Mouse (Mus musculus) thymus, postnatal 0 days (tissue): ENCODE measurements around the gene T2. TPM values are rescaled to one million over a fixed set of nuclear protein-coding genes. Genes with fewer than 3 reads are reported as not detected.
"Not testable (repeated sequence)": the region's sequence is repeated elsewhere in the genome, so short reads cannot be mapped to it uniquely, and the experiment has no call there.

Experiments
- DNase-seq: peaks from one replicate; pipeline ENCODE4 v3.0.0-alpha.2; 2015; ENCODE audit warnings: low spot score
- polyA plus RNA-seq: library from polyadenylated mRNA; unstranded; fragments of >200 nt; fragmentation: Nextera tagmentation; extraction: Ambion mirVana; gene quantifications from 2 replicates; pipeline ENCODE4 v1.2.1, GENCODE M21; 2015

Gene T2
- polyA plus RNA-seq, 1 experiment from 2014 or later, result 0.27 TPM

DNA sequence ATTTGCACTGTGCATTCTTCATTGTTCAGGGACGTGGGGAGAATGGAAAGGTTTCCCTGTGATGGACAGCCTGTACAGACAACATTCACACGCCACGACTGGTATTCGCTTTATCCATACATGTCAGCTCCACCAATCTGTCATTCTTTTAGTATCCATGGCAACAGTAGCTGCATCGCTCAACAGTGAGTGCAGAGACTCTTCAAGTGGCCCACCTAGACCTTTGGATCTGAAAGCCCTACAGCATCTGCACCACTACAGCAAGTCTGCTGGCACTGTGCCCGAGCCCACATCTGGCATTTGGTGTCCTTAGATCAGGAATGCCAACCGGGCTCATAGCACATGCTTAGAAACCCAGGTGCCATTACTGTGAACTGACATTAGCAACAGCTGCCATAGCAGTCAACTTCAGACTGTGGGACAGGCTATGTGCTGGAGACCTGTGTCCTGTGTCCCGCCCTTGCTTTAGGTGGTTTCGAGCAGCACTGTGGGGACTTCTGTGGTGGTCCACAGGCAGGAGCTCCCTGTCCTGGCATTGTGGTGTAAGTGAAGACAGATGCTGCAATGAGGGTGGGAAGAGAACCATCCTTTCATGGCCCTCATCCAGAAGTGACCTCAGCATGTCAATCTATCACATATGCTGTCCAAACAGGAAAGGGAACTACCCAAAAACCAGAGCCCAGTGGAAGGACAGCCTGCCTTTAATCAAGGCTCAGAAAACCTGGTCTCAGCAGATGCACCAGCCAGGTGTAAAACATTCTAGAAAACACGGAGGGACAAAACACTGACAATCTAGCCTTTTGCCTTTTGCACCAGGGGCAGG lies 5.7 kb downstream of the T2 start:
- no peak for DNase-seq

DNA sequence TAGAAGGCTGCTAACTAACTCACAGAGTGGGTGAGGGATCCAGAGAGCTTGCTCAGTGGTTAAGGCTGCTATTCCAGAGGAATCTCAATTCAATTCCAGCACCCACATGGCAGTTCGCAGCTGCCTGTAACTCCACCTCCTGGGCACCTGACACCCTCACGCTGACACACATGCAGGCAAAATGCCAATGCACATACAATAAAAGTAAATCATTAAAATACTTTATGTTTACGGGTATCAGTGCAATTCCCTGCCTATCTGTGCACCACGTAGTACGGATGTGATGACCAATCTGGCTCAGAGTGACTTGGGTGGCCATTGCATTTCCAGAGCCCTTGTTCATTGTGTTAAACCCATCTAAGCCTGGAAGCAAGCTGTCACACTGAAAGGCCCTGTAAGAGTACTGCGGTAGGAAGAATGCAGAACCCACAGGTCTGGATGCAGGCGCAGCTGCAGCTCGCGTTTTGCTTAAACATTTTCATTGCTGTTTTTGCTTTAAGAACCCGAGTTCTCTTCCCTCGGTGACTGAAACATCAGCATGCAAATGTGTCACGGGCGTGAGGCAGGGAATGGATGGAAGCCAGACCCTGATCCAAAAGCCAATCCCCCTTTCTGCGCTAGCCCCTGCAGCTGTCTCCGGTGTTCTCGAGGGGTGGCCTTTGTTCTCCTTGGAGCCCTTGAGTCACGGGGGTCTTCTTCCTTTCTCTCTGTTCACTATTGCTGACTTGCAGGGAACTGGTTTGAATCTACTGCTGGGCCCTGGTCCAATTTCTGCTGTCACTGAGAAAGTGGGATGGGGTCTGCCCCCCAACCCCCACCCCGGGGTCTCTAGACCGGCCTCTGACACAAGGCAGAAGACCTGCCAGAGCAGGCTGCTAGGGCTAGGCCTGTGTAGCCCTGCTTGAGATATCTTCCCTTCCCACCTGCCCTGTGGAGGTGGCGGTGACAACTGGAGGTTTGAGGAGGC lies 12.0 kb downstream of the T2 start:
- no peak for DNase-seq

DNA sequence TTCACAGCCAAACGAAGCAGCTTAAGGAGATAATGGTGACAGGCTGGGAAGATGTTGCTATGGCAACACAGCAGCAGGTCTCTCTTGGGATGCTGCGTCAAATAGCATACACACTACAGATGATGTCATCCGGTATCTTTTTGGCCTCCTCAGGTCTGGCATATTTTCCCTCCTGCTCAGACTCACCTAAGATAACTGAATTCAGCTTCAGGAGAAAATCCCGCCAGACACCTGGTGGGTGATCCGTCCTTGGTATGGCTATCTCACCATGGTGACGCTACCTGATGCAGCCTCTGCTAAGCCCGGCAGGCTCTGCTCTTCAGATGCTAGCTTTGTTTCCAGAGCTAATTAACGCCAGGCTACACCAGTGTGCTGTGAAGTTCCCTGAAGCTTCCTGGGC lies 12.8 kb downstream of the T2 start:
- DNase-seq, result no peak

DNA sequence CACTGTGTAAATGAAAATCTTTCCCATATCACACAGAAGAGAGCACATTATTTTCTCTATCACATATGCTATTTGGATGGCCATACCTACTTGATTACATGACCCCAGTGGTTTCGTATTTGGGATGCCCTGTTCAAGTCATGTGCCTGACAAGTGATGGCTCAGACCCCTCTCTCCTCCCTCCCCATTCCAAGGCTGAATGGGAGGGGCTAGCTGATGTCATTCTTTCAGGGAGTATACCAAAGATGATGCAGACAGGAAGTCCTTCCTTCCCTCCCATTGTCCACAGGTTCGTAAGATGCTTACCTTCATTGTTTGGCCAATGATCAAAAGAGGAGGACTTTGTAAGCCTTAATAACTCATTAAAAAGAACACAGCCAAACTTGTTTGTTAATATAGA lies 13.4 kb downstream of the T2 start:
- DNase-seq, result no peak

DNA sequence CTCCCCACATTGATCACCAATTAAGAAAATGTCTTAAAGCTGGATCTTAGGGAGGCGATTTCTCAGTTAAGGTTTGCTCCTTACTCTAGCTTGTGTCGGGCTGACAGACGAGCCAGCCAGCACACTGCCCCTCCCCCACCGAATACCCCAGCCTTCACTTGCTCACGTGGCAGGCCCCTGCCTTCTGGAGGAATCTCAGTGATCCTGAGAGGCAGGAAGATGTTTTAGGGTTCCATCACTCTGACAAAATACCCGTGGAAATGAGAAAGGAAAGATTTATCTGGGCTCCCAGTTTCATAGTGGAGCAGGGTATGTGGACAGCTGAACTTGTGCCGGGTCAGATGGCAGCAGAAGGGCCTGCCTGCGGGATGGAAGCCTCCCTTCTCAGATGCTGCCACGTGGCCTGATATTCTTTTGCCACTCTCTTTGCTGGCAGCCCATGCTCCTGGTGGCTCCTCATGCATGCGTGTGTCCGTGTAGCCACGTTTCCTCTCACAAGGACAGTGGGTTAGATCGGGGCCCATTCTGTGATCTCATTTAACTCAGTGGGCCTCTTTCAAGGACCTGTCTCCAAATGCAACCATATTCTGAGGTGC lies 14.9 kb downstream of the T2 start:
- DNase-seq, result no peak

DNA sequence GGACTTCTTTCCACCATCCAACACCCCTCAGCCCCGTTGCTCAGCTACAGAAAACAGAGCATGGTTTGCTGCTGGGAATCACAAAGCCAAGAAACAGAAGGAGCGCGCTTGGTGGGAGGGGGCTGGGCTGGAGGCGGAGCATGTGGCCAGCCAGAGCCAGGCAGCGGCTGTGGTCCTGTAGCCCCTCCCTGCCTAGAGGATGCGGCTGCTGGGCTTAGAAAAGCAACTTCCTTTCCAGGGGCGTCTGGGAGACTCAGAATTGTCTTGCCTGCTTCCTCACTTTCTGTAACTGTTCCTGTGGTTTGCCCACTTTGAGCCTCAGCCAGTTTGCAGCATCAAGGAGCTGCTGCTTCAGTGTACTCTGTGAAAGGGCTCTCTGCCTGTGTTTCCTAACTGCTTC lies 16.0 kb downstream of the T2 start:
- DNase-seq, result peak; percentile 81

DNA sequence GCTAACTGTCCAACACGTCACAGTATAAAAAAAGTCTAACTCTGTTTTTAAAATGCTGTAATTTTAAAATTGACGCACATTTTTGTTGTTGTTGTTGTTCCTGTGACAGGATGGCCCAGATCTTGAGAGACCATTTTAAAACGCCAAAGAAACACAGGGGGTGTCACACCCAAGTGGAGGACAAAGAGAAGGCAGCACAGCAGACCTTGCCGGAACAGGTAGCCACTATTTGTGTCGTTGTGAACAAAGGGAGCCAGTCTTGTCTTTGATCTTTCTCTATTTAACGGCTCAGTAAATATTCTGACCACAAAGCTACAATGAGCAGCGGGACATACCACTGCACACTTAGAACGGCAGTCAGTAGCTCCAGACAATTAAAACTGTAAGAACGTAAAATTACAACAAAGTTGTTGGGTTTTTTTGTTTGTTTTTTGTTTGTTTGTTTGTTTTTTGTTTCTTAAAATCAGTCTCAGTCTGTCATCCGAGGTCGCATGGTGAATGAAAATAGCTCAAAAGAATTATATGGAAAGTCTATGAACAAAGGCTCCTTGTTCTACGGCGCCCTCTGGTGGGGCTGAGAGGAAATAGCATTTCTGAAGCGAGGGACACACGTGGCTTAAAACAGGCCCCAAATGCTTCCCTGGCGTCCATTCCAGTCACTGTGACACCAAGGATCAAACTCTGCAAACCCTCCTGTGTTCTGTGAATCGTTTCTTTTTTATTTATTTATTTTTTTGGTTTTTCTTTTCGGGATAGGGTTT lies 16.7 kb downstream of the T2 start:
- peak; percentile 79 for DNase-seq

DNA sequence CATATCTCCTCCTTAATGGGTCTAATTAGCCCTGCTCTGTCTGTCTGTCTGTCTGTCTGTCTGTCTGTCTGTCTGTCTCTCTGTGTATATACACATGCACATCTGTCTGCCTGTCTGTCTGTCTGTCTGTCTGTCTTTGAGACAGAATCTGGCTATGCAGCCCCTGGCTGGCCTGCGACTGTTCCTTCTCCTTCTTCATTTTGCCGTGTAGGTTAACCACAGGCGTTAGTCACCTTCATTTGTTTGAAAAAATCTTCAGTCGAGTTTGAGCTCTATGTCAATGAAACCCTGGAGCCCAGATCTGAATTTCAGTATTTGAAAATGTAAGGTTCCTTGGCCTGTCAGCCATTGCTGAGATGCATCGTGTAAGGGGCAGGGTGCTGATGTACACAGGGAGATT lies 21.5 kb downstream of the T2 start:
- DNase-seq, result no peak

DNA sequence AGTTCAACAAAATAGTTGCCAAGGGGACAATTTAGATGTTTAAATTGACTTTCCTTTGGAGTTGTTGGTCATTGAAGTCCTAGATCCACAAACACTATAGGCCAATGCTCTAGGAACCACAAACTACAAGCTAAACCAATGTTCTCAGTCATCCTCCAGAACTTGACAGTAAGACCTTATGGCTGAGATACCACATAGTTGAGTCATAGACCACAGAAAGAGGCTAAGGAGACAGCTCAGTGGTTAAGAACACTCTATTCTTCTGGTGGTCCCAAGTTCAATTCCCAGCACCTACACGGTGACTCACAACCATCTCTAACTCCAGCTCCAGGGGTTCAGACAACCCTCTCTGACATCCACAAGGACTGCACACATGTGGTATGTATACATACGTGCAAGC lies 29.6 kb downstream of the T2 start:
- DNase-seq, result no peak

DNA sequence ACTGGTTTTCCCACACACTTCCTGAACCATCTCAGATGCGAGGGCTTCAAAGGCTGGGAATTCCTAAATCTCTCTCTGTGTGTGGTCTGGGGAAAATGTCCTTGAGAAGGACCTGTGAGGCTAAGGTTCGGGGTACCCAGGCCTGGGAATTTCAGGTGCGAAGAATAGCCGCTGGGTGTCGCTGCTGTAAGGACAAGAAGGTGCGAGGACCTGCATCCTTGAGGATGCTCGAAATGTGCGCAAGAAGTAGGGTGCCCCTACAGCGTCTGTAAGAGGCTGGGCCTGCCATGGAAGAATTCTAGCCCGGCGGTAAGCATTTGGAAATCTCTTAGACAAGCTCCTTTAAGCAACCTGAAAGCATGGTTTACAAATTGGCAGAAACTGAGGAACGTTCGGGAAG lies 32.7 kb downstream of the T2 start:
- peak; percentile 50 for DNase-seq

DNA sequence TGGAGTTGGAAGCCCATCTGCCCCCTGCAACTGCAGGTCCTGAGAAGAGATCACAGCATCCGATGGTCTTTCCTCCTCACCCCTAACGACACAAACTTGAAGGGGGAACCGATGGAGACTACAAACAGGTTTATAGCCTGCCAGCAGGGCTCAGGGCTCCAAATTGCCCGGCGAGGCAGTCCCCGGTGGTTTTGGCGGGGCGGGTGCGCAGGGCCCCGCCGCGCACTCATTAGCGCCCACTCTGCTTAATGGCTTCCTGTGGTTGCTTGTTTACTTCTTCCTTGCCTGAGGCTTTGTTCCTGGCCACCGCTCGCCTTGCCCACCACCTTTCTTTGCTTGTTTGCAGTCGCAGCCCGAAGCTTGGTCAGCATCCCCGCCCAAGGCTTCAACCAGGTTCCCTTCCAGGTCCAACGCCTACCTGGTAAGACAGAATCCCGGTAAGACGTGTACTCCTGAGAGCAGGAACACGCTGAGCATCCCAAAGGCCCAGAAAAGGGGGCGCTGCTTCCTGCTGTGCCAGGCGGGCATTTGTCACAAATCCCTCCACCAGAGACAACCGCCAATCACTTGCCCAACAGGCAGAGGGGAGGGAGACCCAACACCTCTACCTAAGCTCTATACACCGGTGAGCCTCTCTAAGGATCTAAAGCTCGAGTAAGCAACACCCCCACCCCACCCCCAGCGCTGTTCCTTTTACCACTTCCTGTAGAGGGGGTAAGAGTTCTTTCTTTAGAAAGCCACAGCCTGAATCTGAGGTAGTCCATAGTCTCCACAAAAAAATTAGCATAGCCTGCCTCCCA lies 33.4 kb downstream of the T2 start:
- DNase-seq, result peak; percentile 74

DNA sequence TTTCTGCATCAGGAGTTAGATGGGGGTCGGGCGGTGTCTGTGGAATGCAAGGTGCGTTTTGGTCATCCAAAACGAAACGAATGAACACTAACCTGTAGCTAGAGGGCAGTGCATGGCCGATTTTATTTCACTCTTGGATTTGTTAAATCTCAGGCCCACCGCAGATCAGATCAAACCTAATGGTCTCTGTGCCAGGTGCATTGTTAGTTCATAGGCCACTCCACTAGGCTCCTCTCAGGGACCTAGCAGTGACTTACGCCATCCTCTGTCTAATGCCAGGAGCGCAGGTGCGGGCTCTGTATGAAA lies 34.0 kb downstream of the T2 start:
- DNase-seq, result no peak

DNA sequence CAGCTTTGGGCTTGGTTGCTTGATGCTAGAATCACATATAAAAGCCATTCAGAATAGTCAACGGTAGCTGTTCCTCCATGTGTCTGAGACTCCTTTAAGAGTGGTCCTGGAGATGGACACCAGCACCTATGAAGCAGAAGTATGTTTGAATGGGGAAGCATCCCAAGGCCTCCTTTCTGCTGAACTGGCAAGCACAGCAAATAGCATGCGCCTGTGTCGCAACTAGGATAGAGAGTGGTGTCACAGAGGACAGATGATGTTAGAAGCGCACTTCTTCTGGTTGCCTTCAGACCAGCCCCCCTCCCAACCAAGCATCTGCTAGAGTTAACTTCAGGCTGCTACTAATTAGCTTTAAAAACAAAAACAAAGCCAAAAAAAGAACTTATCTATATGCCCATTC lies 34.7 kb downstream of the T2 start:
- no peak for DNase-seq

DNA sequence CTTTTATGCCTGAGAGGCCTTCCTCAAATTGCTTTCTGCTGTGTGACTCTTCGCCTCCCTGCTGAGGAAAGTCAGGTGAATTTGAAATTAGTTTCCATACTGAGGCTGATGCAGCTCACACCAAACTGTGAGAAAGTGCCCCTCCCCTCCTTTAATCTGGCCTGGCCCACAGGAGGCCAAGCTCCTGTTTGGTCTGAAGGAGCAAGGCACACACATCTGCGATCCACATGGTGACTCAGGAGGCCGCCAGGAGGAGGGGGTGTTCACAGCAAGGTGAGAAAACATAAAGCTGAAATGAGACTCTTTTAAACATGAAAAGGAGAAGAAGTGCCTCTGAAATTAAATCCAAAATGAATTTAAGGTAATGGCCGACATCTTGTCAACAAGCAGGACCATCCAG lies 40.6 kb downstream of the T2 start:
- no peak for DNase-seq

DNA sequence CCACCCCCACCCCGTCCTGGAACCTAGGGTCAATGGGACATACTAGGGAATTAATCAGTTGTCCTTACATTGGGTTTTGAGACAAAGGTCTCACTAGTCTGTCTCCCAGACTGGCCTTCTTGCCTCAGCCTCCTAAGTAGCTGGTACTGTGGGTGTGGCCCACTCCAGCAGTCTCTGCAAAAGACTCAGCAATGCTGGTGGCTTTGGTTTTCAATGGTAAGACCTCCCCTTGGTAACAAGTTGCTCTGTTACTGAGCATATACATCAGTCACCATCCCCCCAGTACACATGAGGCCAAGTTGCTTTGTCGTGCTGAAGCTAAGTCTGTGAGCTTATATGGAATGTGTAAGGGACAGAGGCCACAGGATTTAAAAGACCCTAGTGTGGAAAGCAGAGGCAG lies 42.2 kb downstream of the T2 start:
- DNase-seq, result no peak

DNA sequence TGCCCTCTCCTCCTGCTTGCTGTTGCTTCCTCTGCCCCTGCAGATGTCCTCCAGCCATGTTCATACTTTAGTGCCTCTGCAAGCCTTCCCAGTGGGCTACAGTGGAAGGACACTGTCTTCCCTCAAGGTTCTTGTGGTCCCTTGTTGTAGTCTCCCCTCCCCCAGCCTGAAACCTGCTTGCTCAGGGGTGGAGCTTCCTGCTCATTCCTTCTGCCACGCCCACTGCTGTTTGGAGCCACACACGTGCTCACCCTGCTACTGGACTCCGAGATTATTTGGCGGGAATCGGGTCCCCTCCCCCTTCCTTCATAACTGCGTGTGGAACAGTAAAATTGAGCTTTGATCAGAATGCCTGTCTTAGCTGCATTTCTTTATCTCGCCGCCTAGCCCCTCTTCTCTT lies 48.1 kb downstream of the T2 start:
- not testable (repeated sequence) for DNase-seq

DNA sequence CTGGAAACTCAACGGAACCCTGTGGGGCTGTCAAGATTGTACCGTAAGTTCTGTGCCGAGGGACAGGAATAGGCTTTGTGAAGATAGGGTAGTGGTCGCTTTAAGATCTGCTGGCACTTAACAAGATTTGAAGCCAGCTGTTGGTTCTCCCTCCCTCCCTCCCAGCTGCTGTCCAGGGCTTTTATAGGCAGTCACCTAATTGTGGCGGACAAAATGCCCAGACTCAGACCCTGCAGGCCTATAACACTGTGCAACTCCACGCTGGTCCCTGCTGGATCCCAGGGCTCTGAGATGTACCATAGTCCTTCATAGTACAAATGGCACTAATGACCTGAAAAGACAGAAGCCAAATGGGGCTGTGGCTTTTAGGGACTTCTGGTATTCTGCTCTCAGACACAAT lies 50.5 kb downstream of the T2 start:
- DNase-seq, result no peak

DNA sequence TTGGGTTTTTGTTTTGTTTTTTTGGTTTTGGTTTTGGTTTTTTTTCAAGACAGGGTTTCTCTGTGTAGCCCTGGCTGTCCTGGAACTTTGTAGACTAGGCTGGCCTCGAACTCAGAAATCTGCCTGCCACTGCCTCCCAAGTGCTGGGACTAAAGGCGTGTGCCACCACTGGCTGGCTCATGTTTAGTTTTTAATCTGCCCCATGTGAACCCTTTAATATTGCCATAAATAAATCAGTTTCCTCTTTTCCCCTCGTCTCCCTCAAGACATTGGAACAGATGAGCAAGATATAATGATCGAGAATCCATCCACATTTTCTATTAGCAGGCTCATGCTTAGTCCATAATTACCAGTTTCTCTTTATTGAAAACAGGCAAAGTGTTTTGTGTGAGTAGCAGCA lies 52.2 kb downstream of the T2 start:
- not testable (repeated sequence) for DNase-seq

DNA sequence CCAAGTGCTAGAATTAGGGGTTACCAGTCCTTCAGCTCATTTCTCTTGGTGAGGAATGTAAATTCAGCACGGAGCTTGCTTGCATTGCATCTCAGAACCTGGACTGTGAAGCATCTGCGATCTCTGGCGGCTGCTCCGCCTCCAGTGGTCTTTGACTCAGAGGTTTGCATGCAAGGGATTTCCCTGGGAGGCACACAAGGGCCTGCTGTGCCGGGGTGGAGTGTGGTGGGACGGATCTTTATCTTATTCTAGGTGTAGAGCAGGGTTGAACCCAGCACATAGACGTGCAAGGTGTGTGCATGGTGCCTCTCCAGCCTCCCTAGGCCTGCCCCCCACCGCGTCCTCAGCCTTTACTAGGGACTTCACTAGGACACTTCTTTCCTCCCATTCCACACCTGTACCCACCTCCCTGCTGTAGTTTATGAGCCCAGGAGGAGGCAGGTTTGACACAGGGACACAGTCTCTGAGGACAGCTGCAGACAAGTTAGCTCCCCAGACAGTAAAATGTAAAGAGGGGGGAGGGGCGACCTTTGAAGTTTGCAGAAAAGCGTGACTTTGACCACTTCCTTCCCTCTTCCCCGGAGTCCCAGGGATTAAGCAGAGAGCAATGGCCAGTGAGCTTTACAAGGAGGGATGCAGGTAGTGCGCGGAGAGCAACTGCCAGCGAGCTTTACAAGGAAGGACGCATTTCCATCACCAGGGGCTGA lies 53.0 kb downstream of the T2 start:
- peak; percentile 11 for DNase-seq

DNA sequence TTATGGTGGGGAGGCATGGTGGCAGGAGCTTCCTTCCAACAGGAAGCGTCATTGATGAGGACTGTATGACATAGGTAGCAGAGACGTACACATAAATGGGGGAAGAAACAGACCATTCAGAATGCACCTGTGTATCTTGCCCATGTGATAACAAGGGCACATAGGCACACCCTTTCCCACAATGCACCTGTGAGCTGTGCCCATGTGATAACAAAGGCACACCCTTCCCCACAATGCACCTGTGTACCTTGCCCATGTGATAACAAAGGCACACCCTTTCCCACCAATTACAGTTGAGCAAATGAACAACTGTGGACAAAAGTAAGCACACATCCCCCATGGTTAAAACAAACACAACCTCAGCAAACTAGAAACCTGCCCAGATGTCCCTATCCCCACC lies 54.5 kb downstream of the T2 start:
- no peak for DNase-seq
